Mouse (Mus musculus): ENCODE data around the gene Wrap53. TPM values are rescaled to one million over a fixed set of nuclear protein-coding genes. Genes with fewer than 3 reads are reported as not detected.

Wrap53 gene
- polyA plus RNA-seq, 1 experiment from 2014 or later, result 23.2 TPM

GRCm38 (mm10) chr11:69580572-69581146 lies 604 bp upstream of the Wrap53 start:
- Histone ChIP-seq H3K9ac (peak overlapping the region; percentile 68), H3K4me1 (peaks cover 45% of the 10 kb centered on the region), H3K36me3 (replicated peaks) (no peaks in the 10 kb centered on the region), H3K27ac (peak overlapping the region; percentile 93), H3K4me2 (peak overlapping the region; percentile 85), H3K9me3 (no peaks in the 10 kb centered on the region), H3K4me3 (peak overlapping the region; percentile 86), H3K27me3 (replicated peaks) (no peaks in the 10 kb centered on the region)
- peak; percentile 16 for ATAC-seq (replicated peaks)
- under 1% methylated on average over 25 of the region's 25 CpGs for WGBS

- Histone ChIP-seq H3K27ac (peak overlapping the region; percentile 93), H3K9ac (peak overlapping the region; percentile 69), H3K4me1 (peaks cover 58% of the 10 kb centered on the region), H3K27me3 (replicated peaks) (no peaks in the 10 kb centered on the region), H3K9me3 (no peaks in the 10 kb centered on the region), H3K4me3 (peak overlapping the region; percentile 86), H3K36me3 (replicated peaks) (no peaks in the 10 kb centered on the region), H3K4me2 (peak overlapping the region; percentile 85)
- peak; percentile 90 for ATAC-seq (replicated peaks)
- under 1% methylated on average over 39 of the region's 39 CpGs for WGBS
Measured at GRCm38 (mm10) chr11:69579128-69580017, 682 bp downstream of the Wrap53 start.

- ATAC-seq (replicated peaks), result no peak
- H3K4me1 ChIP-seq, result peaks cover 58% of the 10 kb centered on the region
- WGBS, result 16% methylated on average over 15 of the region's 15 CpGs
Measured at GRCm38 (mm10) chr11:69578301-69578700, 1.8 kb downstream of the Wrap53 start.

GRCm38 (mm10) chr11:69576307-69576706 lies 3.7 kb downstream of the Wrap53 start:
- Histone ChIP-seq H3K4me3 (no peak overlapping the region), H3K36me3 (replicated peaks) (no peaks in the 10 kb centered on the region), H3K9ac (no peak overlapping the region), H3K9me3 (no peaks in the 10 kb centered on the region), H3K4me2 (no peak overlapping the region), H3K4me1 (peaks cover 46% of the 10 kb centered on the region), H3K27ac (no peak overlapping the region), H3K27me3 (replicated peaks) (no peaks in the 10 kb centered on the region)
- WGBS, result 77% methylated on average over 5 of the region's 5 CpGs
- ATAC-seq (replicated peaks), result no peak

More at GRCm38 (mm10) chr11:69578301-69578700, 1.8 kb downstream of the Wrap53 start:
- H3K9me3 ChIP-seq, result no peaks in the 10 kb centered on the region
- H3K9ac ChIP-seq, result peak overlapping the region; percentile 69
- H3K36me3 ChIP-seq (replicated peaks), result no peaks in the 10 kb centered on the region
- peak overlapping the region; percentile 85 for H3K4me2 ChIP-seq
- no peak overlapping the region for H3K27ac ChIP-seq
- no peaks in the 10 kb centered on the region for H3K27me3 ChIP-seq (replicated peaks)
- H3K4me3 ChIP-seq, result peak overlapping the region; percentile 86

- Histone ChIP-seq H3K9ac (no peak overlapping the region), H3K27me3 (replicated peaks) (no peaks in the 10 kb centered on the region), H3K27ac (no peak overlapping the region), H3K4me3 (no peak overlapping the region), H3K4me1 (peaks cover 46% of the 10 kb centered on the region), H3K36me3 (replicated peaks) (no peaks in the 10 kb centered on the region; the same call in 1 of the 2 replicates), H3K4me2 (no peak overlapping the region), H3K9me3 (no peaks in the 10 kb centered on the region)
- WGBS, result 50% methylated on average over 3 of the region's 3 CpGs
- no peak for ATAC-seq (replicated peaks)
Measured at GRCm38 (mm10) chr11:69575220-69575619, 4.8 kb downstream of the Wrap53 start.

- H3K36me3 ChIP-seq (replicated peaks), result 0 out of 2 replicates have a peak, but pooled peaks cover 7% of the 10 kb centered on the region
- 81% methylated on average over 8 of the region's 8 CpGs for WGBS
- no peaks in the 10 kb centered on the region for H3K27me3 ChIP-seq (replicated peaks)
Measured at GRCm38 (mm10) chr11:69565131-69565530, 14.9 kb downstream of the Wrap53 start.

GRCm38 (mm10) chr11:69564391-69564790 lies 15.7 kb downstream of the Wrap53 start:
- Histone ChIP-seq H3K4me1 (peaks cover 22% of the 10 kb centered on the region), H3K9ac (no peak overlapping the region), H3K27ac (no peak overlapping the region), H3K4me2 (no peak overlapping the region), H3K36me3 (replicated peaks) (0 out of 2 replicates have a peak, but pooled peaks cover 4% of the 10 kb centered on the region), H3K9me3 (no peaks in the 10 kb centered on the region), H3K27me3 (replicated peaks) (no peaks in the 10 kb centered on the region), H3K4me3 (no peak overlapping the region)
- WGBS, result 44% methylated on average over 3 of the region's 3 CpGs
- ATAC-seq (replicated peaks), result no peak

More at GRCm38 (mm10) chr11:69565131-69565530, 14.9 kb downstream of the Wrap53 start:
- H3K4me3 ChIP-seq, result no peak overlapping the region
- no peak overlapping the region for H3K4me2 ChIP-seq
- no peaks in the 10 kb centered on the region for H3K9me3 ChIP-seq
- no peak overlapping the region for H3K9ac ChIP-seq
- peaks cover 22% of the 10 kb centered on the region for H3K4me1 ChIP-seq
- no peak overlapping the region for H3K27ac ChIP-seq
- no peak for ATAC-seq (replicated peaks)

GRCm38 (mm10) chr11:69563373-69563772 lies 16.7 kb downstream of the Wrap53 start:
- H3K9ac ChIP-seq, result no peak overlapping the region
- H3K27me3 ChIP-seq (replicated peaks), result no peaks in the 10 kb centered on the region
- H3K27ac ChIP-seq, result no peak overlapping the region
- no peak overlapping the region for H3K4me3 ChIP-seq
- ATAC-seq (replicated peaks), result no peak
- no peaks in the 10 kb centered on the region for H3K9me3 ChIP-seq
- H3K4me2 ChIP-seq, result no peak overlapping the region
- H3K4me1 ChIP-seq, result peaks cover 32% of the 10 kb centered on the region
- WGBS, result 88% methylated on average over 13 of the region's 13 CpGs
- 0 out of 2 replicates have a peak, but pooled peaks cover 4% of the 10 kb centered on the region for H3K36me3 ChIP-seq (replicated peaks)

GRCm38 (mm10) chr11:69560896-69561854 lies 18.9 kb downstream of the Wrap53 start:
- Histone ChIP-seq H3K9ac (peak overlapping the region; percentile 90; the same call in 1 of the 2 replicates), H3K4me2 (peak overlapping the region; percentile 92), H3K4me1 (peaks cover 54% of the 10 kb centered on the region), H3K9me3 (no peaks in the 10 kb centered on the region), H3K36me3 (replicated peaks) (peaks cover 4% of the 10 kb centered on the region; the same call in 1 of the 2 replicates), H3K27ac (peak overlapping the region; percentile 84), H3K4me3 (peak overlapping the region; percentile 74), H3K27me3 (replicated peaks) (no peaks in the 10 kb centered on the region)
- peak; percentile 73 for ATAC-seq (replicated peaks)
- WGBS, result 12% methylated on average over 16 of the region's 16 CpGs

- peak; percentile 65 for ATAC-seq (replicated peaks)
Measured at GRCm38 (mm10) chr11:69559851-69560765, 19.9 kb downstream of the Wrap53 start, which contains the start of gene Efnb3. Efnb3 (minus strand) TSS chr11:69560205.

More at GRCm38 (mm10) chr11:69559851-69560765, 19.9 kb downstream of the Wrap53 start, which contains the start of gene Efnb3:
- H3K9ac ChIP-seq, result peak within 1 kb of the TSS; percentile 90
- peak within 1 kb of the TSS; percentile 74 for H3K4me3 ChIP-seq
- WGBS, result under 1% methylated on average over 58 of the region's 59 CpGs
- H3K27me3 ChIP-seq (replicated peaks), result no peaks in the 10 kb centered on the region
- peaks cover 64% of the 10 kb centered on the region for H3K4me1 ChIP-seq
- peak within 1 kb of the TSS; percentile 92 for H3K4me2 ChIP-seq
- H3K27ac ChIP-seq, result peak within 1 kb of the TSS; percentile 84
- no peaks in the 10 kb centered on the region; the same call in 1 of the 2 replicates for H3K36me3 ChIP-seq (replicated peaks)
- no peaks in the 10 kb centered on the region for H3K9me3 ChIP-seq
